Mouse (Mus musculus) heart, adult 2 months (tissue): ENCODE measurements around the gene Ddx42. TPM values are rescaled to one million over a fixed set of nuclear protein-coding genes. Genes with fewer than 3 reads are reported as not detected.

Experiments
- DNase-seq, 2 experiments: peaks; one replicate each; pipeline ENCODE4 v3.0.0; 2021
- H3K27ac ChIP-seq: fragments of 200-600 bp; 2 replicates; pipeline ENCODE4 v1.8.1; 2022
- H3K27me3 ChIP-seq: fragments of 200-500 bp; 2 replicates; pipeline ENCODE4 v1.6.1; 2012; ENCODE audit warnings: mild to moderate bottlenecking, low read length, inconsistent platforms, mixed read lengths; ENCODE audit not compliant: control insufficient read depth, insufficient read depth
- H3K36me3 ChIP-seq: fragments of 200-500 bp; 2 replicates; pipeline ENCODE4 v1.6.1; 2012; ENCODE audit warnings: low read length, inconsistent platforms; ENCODE audit not compliant: control insufficient read depth, insufficient read depth
- H3K4me1 ChIP-seq: fragments of 200-500 bp; 2 replicates; pipeline ENCODE4 v1.6.1; 2011; ENCODE audit warnings: low read length; ENCODE audit not compliant: control insufficient read depth, insufficient read depth
- H3K4me3 ChIP-seq: fragments of 200-600 bp; 2 replicates; pipeline ENCODE4 v1.8.1; 2022
- H3K79me2 ChIP-seq: fragments of 200-500 bp; replicated peaks from 2 replicates; pipeline ENCODE4 v1.6.1; 2012; ENCODE audit warnings: mild to moderate bottlenecking, inconsistent platforms, low read length, moderate library complexity, mixed read lengths; ENCODE audit not compliant: control insufficient read depth, insufficient read depth
- H3K9ac ChIP-seq: fragments of 200-500 bp; 2 replicates; pipeline ENCODE4 v1.6.1; 2012; ENCODE audit warnings: low read depth, mild to moderate bottlenecking, control low read depth, inconsistent platforms, low read length, mixed read lengths
- CTCF ChIP-seq: fragments of 200-600 bp; IDR thresholded peaks from 2 replicates; pipeline ENCODE4 v1.8.1; 2022; ENCODE audit warnings: antibody characterized with exemption, mild to moderate bottlenecking, moderate library complexity
- EP300 ChIP-seq: fragments of 200-500 bp; IDR thresholded peaks from 2 replicates; pipeline ENCODE4 v1.6.1; 2011; ENCODE audit warnings: low read depth, low read length, control low read depth; ENCODE audit not compliant: insufficient read depth
- POLR2A ChIP-seq: fragments of 200-500 bp; IDR thresholded peaks from 2 replicates; pipeline ENCODE4 v1.6.1; 2011; ENCODE audit warnings: mild to moderate bottlenecking, low read depth, low read length, control low read depth; ENCODE audit not compliant: insufficient read depth
- whole genome bisulfite sequencing: fragments of 180-500 bp; shearing (Covaris S2); methylation state at CpG from one replicate; pipeline ENCODE4 v1.1.7; 2018; 5-methylcytosine and 5-hydroxymethylcytosine counted together
- intact Hi-C: fragments of 180-260 bp; cut with DNase I; formaldehyde crosslinking; loops from one replicate; pipeline ENCODE4 v1.15.1; 2025
- polyA plus RNA-seq: library from polyadenylated mRNA; depleted of rRNA; stranded (reverse); fragments of >200 nt; gene quantifications from 2 replicates; pipeline ENCODE4 v1.2.3, GENCODE M21; 2012
- total RNA-seq, 2 experiments: library from RNA; stranded (reverse); gene quantifications; 2 replicates each; pipeline ENCODE4 v1.2.3; 2021

Ddx42 gene
- total and polyA plus RNA-seq, 3 experiments: 6.0 to 27.5 (median 23.5) TPM

GRCm38 (mm10) chr11:106267871-106268270 is 51.1 kb downstream of the Ddx42 start:
- Histone ChIP-seq H3K4me3 (no peak overlapping the region), H3K36me3 (peaks cover 8% of the 10 kb centered on the region; the same call in 1 of the 2 replicates)

GRCm38 (mm10) chr11:106268326-106269059 is 51.8 kb downstream of the Ddx42 start:
- Histone ChIP-seq H3K27me3 (no peaks in the 10 kb centered on the region), H3K9ac (peak overlapping the region; percentile 17; the same call in 1 of the 2 replicates), H3K4me3 (no peak overlapping the region; the same call in 1 of the 2 replicates), H3K79me2 (peaks cover 1% of the 10 kb centered on the region), H3K27ac (peak overlapping the region; percentile 67), H3K36me3 (peaks cover 8% of the 10 kb centered on the region; the same call in 1 of the 2 replicates), H3K4me1 (peaks cover 20% of the 10 kb centered on the region)
- TF ChIP-seq POLR2A: no peak
- peak; percentile 65; the same call in 1 of the 2 replicates for TF ChIP-seq EP300
- WGBS: 49% methylated on average over 8 of the region's 8 CpGs
- DNase-seq: peak; percentile 86 to 90
- intact Hi-C loops: no loop called here

More at GRCm38 (mm10) chr11:106267871-106268270, 51.1 kb downstream of the Ddx42 start:
- peak overlapping the region; percentile 57 for H3K27ac ChIP-seq
- no peak for DNase-seq
- intact Hi-C loops: no loop called here
- no peaks in the 10 kb centered on the region for H3K27me3 ChIP-seq
- TF ChIP-seq CTCF: no peak
- no peak for TF ChIP-seq POLR2A
- TF ChIP-seq EP300: no peak
- H3K4me1 ChIP-seq: peaks cover 20% of the 10 kb centered on the region
- 75% methylated on average over 5 of the region's 5 CpGs for WGBS
- H3K79me2 ChIP-seq: peaks cover 1% of the 10 kb centered on the region
- no peak overlapping the region for H3K9ac ChIP-seq

GRCm38 (mm10) chr11:106269060-106269431 is 52.3 kb downstream of the Ddx42 start:
- Histone ChIP-seq H3K4me3 (no peak overlapping the region), H3K36me3 (peaks cover 8% of the 10 kb centered on the region; the same call in 1 of the 2 replicates), H3K79me2 (peaks cover 1% of the 10 kb centered on the region), H3K27ac (peak overlapping the region; percentile 67), H3K27me3 (no peaks in the 10 kb centered on the region), H3K9ac (no peak overlapping the region), H3K4me1 (peaks cover 20% of the 10 kb centered on the region)
- WGBS: 37% methylated on average over 3 of the region's 3 CpGs
- peak; percentile 38 to 49 for DNase-seq
- intact Hi-C loops: no loop called here
- TF ChIP-seq EP300 (no peak), POLR2A (no peak), CTCF (no peak)

GRCm38 (mm10) chr11:106271131-106271793 is 54.5 kb downstream of the Ddx42 start:
- Histone ChIP-seq H3K79me2 (peaks cover 1% of the 10 kb centered on the region), H3K36me3 (peaks cover 8% of the 10 kb centered on the region; the same call in 1 of the 2 replicates), H3K4me1 (peaks cover 24% of the 10 kb centered on the region), H3K27me3 (no peaks in the 10 kb centered on the region), H3K27ac (peak overlapping the region; percentile 97), H3K4me3 (peak overlapping the region; percentile 94), H3K9ac (peak overlapping the region; percentile 50)
- DNase-seq: peak in 1 of 2 experiments; percentile 44
- intact Hi-C loops: loop anchor here (2.0 to 10.0 kb wide), 3 partner anchors 14 to 514 kb away; partner anchors contain the start of genes Cep95, Ddx5, Ftsj3 and Psmc5
- no peak for TF ChIP-seq EP300
- TF ChIP-seq CTCF: 0 out of 2 replicates have a peak, but pooled peaks have one; percentile 4
- TF ChIP-seq POLR2A: no peak
- 20% methylated on average over 5 of the region's 5 CpGs for WGBS

GRCm38 (mm10) chr11:106271794-106272643 is 55.3 kb downstream of the Ddx42 start:
- peak in 1 of 2 experiments; percentile 33 for DNase-seq
- Histone ChIP-seq H3K36me3 (peaks cover 8% of the 10 kb centered on the region; the same call in 1 of the 2 replicates), H3K9ac (peak overlapping the region; percentile 98), H3K27ac (peak overlapping the region; percentile 97), H3K4me3 (peak overlapping the region; percentile 94), H3K4me1 (peaks cover 27% of the 10 kb centered on the region), H3K27me3 (no peaks in the 10 kb centered on the region), H3K79me2 (peaks cover 1% of the 10 kb centered on the region)
- TF ChIP-seq CTCF (0 out of 2 replicates have a peak, but pooled peaks have one; percentile 2), EP300 (no peak)
- intact Hi-C loops: loop anchor here (2.0 to 10.0 kb wide), 4 partner anchors 15 to 513 kb away; partner anchors contain the start of genes Ccdc47, Cep95, Ddx42 and Ddx5
- whole genome bisulfite sequencing: 1% methylated on average over 41 of the region's 41 CpGs
